Mouse (Mus musculus): Measurements from ENCODE around the gene Vps13d.

Gene Vps13d

DNA sequence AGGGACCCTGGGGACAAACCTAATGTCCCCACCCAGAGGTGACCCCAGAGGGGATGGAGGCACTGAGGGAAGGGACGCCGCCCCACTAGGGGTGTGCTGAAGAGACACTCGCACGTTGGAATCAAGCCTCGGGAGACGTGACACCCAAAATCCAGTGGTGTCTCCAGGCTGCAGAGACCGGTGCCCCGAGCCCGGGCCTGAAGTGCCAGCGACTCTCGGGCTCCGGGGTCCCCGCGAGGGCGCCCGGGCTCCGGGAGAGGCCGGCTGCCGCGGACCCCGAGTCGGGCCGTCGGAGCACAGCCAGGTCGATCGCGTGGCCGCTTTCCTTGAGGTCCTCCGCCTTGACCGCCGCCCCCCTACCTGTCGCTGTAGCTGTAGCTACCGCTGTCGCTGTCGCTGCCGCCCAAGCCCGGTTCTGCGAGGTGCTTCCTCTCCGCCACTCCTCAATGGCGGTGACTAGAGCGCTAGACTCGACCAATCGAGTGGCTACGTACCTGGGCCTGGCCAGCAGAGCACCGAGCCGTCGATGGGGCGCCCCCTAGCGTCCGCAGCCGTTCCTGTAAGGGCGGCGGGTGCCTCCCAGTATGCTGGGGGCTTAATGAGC is at the start of gene Vps13d:
Gene Vps13d, minus strand, starts transcription at position 447 of the 604 bp plus-strand sequence.
- peak; percentile 94 for DNase-seq

GRCm38 (mm10) chr4:145242719-145243350 is 48.0 kb upstream of the Vps13d start:
- no peak for DNase-seq

- DNase-seq, result peak; percentile 17
These were observed 46.0 kb upstream of the Vps13d start for GRCm38 (mm10) chr4:145240723-145241231.

DNA sequence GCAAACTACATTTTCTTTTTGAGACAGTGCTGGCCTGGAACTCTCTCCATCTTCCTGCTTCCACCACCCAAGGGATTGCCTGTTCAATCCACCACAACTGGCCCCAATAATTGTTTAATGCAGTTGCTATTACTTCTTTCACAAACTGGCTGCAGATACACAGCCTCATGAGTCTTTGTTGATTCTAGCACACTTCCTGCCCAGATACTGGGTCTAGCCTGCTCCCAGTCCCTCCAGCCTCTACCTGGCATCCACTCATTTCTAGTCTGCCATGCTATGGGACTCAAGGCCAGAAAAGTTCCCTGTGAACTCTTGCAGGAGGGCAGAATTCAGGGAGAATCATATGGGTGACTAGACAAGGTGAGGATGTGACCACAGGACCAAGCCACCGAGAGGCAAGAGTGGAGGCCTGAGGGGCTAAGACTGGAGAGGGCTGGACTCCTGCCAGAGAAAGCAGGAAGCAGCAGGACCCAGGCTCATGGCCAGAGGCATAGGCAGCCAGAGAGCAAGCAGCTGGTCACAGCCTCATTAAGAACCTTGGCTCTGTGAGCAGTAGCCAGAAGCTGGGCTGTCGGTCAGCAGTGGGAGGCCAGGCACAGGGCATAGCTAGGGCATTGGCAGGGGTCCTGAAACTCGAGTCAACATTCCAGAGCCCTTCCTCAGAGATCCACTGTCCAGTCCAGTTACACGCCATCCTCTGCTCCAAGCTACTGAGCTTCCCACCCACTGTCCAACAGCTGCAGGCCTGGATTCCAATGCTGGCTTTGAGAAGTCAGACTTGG is 44.4 kb upstream of the Vps13d start:
- peak; percentile 83 for DNase-seq

DNA sequence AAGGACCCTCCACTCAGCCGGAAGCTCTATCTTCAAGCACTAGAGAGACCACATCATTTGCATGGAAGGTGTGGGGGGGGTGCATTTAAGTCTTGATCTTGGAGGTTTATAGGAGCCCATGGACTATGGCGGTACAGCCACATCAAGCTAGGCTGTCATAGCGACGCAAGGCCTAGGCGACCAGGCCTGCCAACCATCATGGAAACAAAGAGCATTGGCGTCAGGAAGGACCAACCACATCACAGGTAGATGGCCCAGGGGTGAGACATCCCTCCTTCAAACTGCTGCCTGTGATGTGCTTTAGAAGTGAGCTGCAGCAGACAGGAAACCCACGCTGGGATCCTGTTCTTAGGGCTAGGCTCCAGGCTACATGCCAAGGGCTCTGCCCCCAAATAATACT is 41.2 kb upstream of the Vps13d start:
- no peak for DNase-seq

GRCm38 (mm10) chr4:145233487-145234228 is 38.9 kb upstream of the Vps13d start:
- DNase-seq, result peak; percentile 5

GRCm38 (mm10) chr4:145231732-145232131 is 36.9 kb upstream of the Vps13d start:
- no peak for DNase-seq

DNA sequence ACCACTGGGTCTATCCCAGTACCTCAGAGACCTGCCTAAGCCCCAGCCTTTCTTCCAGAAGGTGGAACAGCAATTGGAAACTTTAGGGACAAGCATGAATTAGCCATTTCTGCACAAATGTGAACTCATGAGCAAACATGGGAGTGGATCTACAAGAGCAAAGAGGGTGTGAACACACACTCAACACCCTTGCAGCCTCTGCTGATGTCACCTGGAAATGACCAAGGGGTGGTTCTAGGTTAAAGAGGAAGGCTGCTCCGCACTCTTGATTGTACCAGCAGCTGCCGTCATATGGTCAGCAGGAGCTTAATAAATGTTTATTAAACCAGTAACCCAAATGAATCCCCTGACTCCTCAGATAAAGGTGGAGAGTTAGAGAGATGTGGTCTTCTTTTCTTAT is 35.8 kb upstream of the Vps13d start:
- DNase-seq, result no peak

- DNase-seq, result no peak
These were observed 34.8 kb upstream of the Vps13d start for GRCm38 (mm10) chr4:145229524-145230163.

GRCm38 (mm10) chr4:145229051-145229450 is 34.2 kb upstream of the Vps13d start:
- DNase-seq, result no peak

DNA sequence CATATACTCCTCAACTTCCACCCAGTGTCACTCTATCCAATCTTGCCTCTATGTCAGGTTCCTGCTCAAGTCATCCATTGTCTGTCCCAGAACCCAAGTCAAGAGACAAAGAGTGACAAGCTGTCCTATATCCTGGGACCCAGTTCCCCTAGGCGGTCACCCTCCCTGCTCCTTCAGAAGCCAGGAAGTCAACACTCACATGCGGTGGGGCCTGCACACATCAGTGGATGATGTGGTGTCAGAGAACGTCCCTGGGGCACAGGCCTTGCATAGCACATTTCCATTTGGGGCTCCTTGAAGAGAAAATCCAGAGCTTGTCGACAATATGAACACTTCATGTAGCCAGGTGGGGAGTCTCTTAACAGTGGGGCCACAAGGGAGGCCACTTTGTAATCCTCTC is 29.8 kb upstream of the Vps13d start:
- no peak for DNase-seq

- no peak for DNase-seq
These were observed 27.3 kb upstream of the Vps13d start for GRCm38 (mm10) chr4:145222064-145222463.

GRCm38 (mm10) chr4:145221379-145221778 is 26.6 kb upstream of the Vps13d start:
- DNase-seq, result no peak

DNA sequence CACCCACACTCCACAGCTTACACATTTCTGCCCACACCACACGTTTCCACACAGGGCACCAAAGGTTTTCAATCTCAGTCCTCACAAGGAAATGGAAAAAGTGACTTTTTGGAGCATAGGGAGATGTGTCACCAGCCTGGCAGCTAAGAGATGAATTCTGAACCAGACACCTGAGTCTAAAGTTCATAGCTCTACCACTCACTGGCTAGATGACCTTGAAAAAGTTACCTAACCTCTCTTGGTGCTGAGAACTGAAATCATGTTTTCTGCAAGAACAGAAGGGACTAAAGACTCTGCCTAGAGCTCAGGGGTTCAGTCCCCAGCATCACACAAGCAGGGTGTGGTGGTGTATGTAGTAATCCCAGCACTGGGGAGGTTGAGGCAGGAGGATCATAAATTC is 25.2 kb upstream of the Vps13d start:
- no peak for DNase-seq

DNA sequence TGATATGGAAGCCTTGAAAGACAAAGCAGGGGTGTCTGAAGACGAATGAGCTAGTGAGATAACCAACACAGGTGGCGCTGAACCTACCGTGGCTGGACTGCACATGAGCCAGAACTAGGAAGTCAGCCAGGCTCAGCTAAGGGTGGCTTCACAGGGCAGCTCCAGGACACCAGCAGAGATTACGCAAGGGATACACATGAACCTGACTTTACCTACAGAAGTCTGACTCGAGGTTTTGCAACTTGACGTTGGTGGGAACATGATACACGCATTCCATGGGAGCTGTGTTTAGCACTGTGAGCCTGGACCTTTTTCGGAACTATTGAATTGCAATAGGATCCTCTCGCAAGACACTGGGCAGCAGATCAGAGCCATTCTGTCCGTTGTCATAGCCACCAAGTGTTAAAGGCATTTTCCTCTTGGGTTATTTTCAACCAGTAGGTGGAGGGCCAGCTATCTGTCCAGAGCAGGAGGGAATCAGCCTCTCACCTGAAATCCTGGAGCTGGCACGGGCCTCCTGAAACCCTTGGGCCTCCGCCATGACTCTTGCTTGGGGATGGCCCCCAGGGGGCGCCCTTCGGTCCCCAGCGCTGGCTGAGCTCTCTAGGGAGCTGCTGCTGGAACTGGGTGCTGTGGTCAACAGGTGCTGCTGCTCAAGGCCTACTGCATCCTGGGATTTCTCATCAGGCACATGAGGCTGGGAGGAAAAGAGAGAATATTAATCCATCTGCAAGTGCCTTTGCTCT is 24.6 kb upstream of the Vps13d start:
- no peak for DNase-seq

GRCm38 (mm10) chr4:145217837-145218236 is 23.0 kb upstream of the Vps13d start:
- DNase-seq, result no peak

GRCm38 (mm10) chr4:145217046-145217445 is 22.2 kb upstream of the Vps13d start:
- DNase-seq, result no peak

DNA sequence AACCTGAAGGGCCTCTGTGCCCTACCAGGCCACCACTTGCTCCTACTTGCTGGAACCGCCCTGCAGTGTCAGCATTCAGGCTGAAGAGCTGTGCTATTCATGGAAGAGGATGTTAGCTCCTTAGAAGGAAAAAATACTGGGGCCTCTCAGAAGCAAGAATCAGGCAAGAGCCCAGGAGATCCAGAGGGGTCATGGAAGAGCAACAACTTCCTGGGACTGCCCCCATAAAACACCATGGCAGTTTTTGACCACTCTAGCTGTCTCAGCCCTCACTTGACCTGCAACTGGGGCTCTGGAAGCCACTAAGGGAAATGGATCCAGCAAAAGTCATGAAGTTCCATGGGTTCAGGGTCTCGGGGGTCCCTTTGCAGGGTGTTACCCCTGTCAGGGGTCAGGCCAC is 20.6 kb upstream of the Vps13d start:
- DNase-seq, result peak; percentile 40

DNA sequence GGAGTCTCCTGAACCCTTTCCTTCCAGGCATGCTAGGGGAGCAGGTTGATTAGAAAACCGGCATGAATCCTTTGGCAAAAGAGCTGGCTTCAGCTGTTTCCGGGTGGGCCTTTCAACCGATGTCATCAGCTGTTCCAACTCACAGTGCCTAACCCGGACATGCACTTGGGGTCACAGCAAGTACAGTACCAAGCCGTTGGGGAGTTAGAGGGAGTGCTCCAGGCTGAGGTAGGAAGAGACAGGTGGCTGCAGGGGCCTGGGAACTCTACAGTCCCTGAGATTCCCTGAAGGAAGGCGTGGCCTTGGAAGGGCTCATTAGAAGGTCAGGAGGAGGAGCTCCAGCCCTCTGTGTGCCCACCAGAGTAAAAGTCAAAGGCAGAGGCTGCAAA is 20.0 kb upstream of the Vps13d start:
- DNase-seq, result no peak

DNA sequence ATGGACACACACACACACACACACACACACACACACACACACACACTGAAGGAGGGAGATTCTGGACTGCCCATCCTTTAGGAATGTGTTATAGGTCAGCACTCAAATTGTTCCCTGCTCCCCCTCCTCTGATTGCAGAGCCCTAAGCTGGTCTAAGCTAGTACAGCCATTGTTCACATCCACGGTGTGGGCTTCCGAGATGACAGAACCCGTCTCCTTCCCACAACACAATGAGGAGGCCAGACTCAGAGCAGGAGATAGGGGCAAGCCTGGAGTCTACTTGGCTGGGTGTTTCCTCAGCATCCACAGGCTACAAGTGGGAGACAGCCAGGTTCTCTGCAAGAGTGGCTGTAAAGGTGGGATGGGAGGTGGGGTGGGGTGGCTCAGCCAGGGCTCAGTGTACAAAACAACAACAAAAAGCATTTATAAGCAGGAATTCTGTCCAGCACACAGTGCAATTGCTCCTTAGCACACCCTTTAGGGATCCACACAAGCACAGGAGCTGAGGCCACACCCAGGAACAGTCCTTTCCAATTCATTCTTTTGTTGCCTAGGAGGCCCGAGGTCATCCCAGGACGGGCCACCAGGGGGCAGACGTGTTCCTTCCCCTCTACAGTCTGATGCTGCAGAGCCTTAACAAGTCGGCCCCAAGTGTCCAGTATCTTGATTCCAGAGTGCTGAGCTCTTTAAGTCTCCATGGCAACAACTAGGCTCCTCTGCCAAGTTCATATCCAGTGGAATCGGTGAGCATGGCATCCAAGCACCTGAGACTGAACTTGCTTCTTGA is 19.4 kb upstream of the Vps13d start:
- peak; percentile 90 for DNase-seq

DNA sequence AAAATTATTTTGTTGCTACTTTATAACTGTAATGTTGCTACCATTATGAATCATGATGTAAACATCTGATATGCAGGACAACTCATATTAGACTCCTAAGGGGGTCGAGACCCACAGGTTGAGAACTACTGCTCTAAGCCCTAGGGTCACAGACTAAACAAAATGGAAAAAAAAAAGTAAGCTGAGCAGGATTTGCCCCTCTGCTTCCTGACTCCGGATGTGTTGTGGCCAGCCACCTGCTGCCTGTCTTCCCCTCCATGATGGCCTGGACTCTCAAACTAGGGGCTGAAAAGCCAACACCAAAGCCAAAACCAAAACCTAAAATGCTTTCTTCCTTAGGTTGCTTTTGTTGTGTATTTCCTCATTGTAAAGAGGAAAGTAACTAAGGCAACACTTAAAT is 16.3 kb upstream of the Vps13d start:
- DNase-seq, result no peak

Measured in kidney, postnatal 14 days (tissue).